Mouse (Mus musculus): ENCODE measurements around the gene Ctnnd2.

DNA sequence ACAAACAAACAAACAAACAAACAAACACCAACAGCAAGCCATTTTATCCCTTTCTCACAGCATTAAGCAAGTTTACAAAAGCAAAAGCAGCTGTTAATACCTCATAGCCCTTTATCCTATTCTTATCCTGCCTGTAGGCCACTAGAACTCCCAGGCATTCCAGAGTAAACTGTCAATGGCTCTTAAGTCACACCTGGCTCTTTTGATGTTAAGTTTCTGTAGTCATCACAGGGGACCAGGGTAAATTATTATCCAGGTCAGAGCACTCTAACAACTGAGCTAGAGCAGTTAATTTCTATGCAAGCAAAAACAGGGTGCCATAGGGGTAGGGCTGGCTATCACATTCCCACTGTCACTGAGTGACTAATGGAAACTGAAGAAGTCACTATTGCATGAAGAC, 214.1 kb downstream of the Ctnnd2 start:
- TF ChIP-seq GATA1 (IDR thresholded peaks at IDR 0.05; ENCODE audit: borderline replicate concordance, low read length) (no peak), FLI1 (IDR thresholded peaks at IDR 0.05; ENCODE audit: low read length) (no peak)
